Mouse (Mus musculus): ENCODE measurements around the gene Capn1.

GRCm38 (mm10) chr19:5992012-5992411 is 23.7 kb downstream of the Capn1 start:
- no peak for TF ChIP-seq CTCF (IDR thresholded peaks at IDR 0.05; ENCODE audit: extremely low read depth, insufficient read depth, low read length)
- no peak for TF ChIP-seq POLR2A (IDR thresholded peaks at IDR 0.05; ENCODE audit: extremely low read depth, insufficient read depth, low read length)

Measured in cortical plate, adult 2 months (tissue).